Mouse (Mus musculus): ENCODE measurements at regions not wholly inside any gene's neighbourhood (a gene's known extent, or its start where the extent isn't known, plus 50 kb on each side); places are given as distances from the start of the nearest gene placed in this dataset.

GRCm38 (mm10) chr15:63532337-63533055, 312.5 kb downstream of the Gsdmc2 start:
- no peak for DNase-seq (ENCODE audit: low spot score)

- DNase-seq (ENCODE audit: low spot score) = no peak
Observed at GRCm38 (mm10) chr15:63527318-63527717, 317.7 kb downstream of the Gsdmc2 start.

GRCm38 (mm10) chr15:63526820-63527219, 318.2 kb downstream of the Gsdmc2 start:
- no peak for DNase-seq (ENCODE audit: low spot score)

GRCm38 (mm10) chr15:63517301-63517700, 327.7 kb downstream of the Gsdmc2 start:
- DNase-seq (ENCODE audit: low spot score) = no peak

- no peak for DNase-seq (ENCODE audit: low spot score)
Observed at GRCm38 (mm10) chr15:63500453-63500852, 344.5 kb downstream of the Gsdmc2 start.

- DNase-seq (ENCODE audit: low spot score) = no peak
Observed at GRCm38 (mm10) chr15:63498483-63498882, 346.5 kb downstream of the Gsdmc2 start.

- no peak for DNase-seq (ENCODE audit: low spot score)
Observed at GRCm38 (mm10) chr15:63497207-63497606, 347.8 kb downstream of the Gsdmc2 start.

GRCm38 (mm10) chr15:63484910-63485309, 360.1 kb downstream of the Gsdmc2 start:
- no peak for DNase-seq (ENCODE audit: low spot score)

GRCm38 (mm10) chr15:63484217-63484887, 360.6 kb downstream of the Gsdmc2 start:
- DNase-seq (ENCODE audit: low spot score) = no peak

- DNase-seq (ENCODE audit: low spot score) = no peak
Observed at GRCm38 (mm10) chr15:63479270-63479805, 365.6 kb downstream of the Gsdmc2 start.

GRCm38 (mm10) chr15:63466916-63467315, 378.1 kb downstream of the Gsdmc2 start:
- no peak for DNase-seq (ENCODE audit: low spot score)

GRCm38 (mm10) chr15:63452529-63452928, 392.4 kb downstream of the Gsdmc2 start:
- no peak for DNase-seq (ENCODE audit: low spot score)

GRCm38 (mm10) chr15:63446288-63446687, 398.7 kb downstream of the Gsdmc2 start:
- DNase-seq (ENCODE audit: low spot score) = no peak

- DNase-seq (ENCODE audit: low spot score) = no peak
Observed at GRCm38 (mm10) chr15:63445016-63445415, 400.0 kb downstream of the Gsdmc2 start.

- DNase-seq (ENCODE audit: low spot score) = no peak
Observed at GRCm38 (mm10) chr15:63442146-63442780, 402.7 kb downstream of the Gsdmc2 start.

- no peak for DNase-seq (ENCODE audit: low spot score)
Observed at GRCm38 (mm10) chr15:63412649-63413048, 432.3 kb downstream of the Gsdmc2 start.

GRCm38 (mm10) chr15:63411771-63412118, 433.2 kb downstream of the Gsdmc2 start:
- DNase-seq (ENCODE audit: low spot score) = no peak

GRCm38 (mm10) chr15:63410994-63411770, 433.8 kb downstream of the Gsdmc2 start:
- DNase-seq (ENCODE audit: low spot score) = no peak

GRCm38 (mm10) chr15:63400445-63400844, 444.5 kb downstream of the Gsdmc2 start:
- DNase-seq (ENCODE audit: low spot score) = no peak

- DNase-seq (ENCODE audit: low spot score) = no peak
Observed at GRCm38 (mm10) chr15:63400011-63400410, 445.0 kb downstream of the Gsdmc2 start.

- DNase-seq (ENCODE audit: low spot score) = no peak
Observed at GRCm38 (mm10) chr15:63397485-63397884, 447.5 kb downstream of the Gsdmc2 start.

GRCm38 (mm10) chr15:63377258-63377657, 467.7 kb downstream of the Gsdmc2 start:
- no peak for DNase-seq (ENCODE audit: low spot score)

Measured in ovary, postnatal 14 days (tissue).